ENCODE assay signal across 8 mouse cellular contexts in genomic region chrX:158921838-158922450, GRCm38 (mm10).
DNase-seq lines count a peak whose midpoint lies in the region; ATAC-seq and TF ChIP-seq lines count a peak whose summit lies in the region.

No protein-coding gene starts in this region.

- intact Hi-C loops in left cerebral cortex, adult 2 months (cut with DNase I), result loop anchor here (1.0 to 10.0 kb wide), 12 partner anchors 69 to 1437 kb away; partner anchors contain the start of gene Cnksr2

- ATAC-seq in forebrain, embryonic 16.5 days, result no peak
- ATAC-seq in hindbrain, embryonic 13.5 days (ENCODE audit: low FRiP score), result no peak
- ATAC-seq in monocyte, adult 5-6 weeks (replicated peaks; ENCODE audit: insufficient number of reproducible peaks, low FRiP score, low TSS enrichment, poor library complexity, severe bottlenecking), result no peak

- H3K36me3 ChIP-seq in forebrain, embryonic 16.5 days (ENCODE audit: control insufficient read depth, insufficient read depth), result no peaks in the 10 kb centered on the region
- no peaks in the 10 kb centered on the region for H3K36me3 ChIP-seq in hindbrain, embryonic 13.5 days

- H3K4me2 ChIP-seq in forebrain, embryonic 16.5 days (ENCODE audit: low read length), result peak overlapping the region; percentile 24; the same call in 1 of the 2 replicates
- H3K4me2 ChIP-seq in hindbrain, embryonic 13.5 days, result peak overlapping the region; percentile 15

- no peak overlapping the region for H3K9ac ChIP-seq in forebrain, embryonic 16.5 days (replicated peaks; ENCODE audit: low read depth, low read length)
- no peak overlapping the region for H3K9ac ChIP-seq in hindbrain, embryonic 13.5 days

- peaks cover 6% of the 10 kb centered on the region for H3K4me1 ChIP-seq in forebrain, embryonic 16.5 days (replicated peaks; ENCODE audit: control insufficient read depth, insufficient read depth, low read length)
- H3K4me1 ChIP-seq in hindbrain, embryonic 13.5 days (replicated peaks), result peaks cover 6% of the 10 kb centered on the region; the same call in 1 of the 2 replicates

- DNase-seq in ZHBTc4 (ENCODE audit: low read depth, low spot score), result peak; percentile 62
- DNase-seq in cerebellum, adult 11-12 months, result peak; percentile 71
- DNase-seq in left cerebral cortex, adult 2 months (ENCODE audit: extremely low spot score in 1 of 2, low spot score in 2 of 2), result peak; percentile 78 to 82
- DNase-seq in mesoderm, embryonic 11.5 days (ENCODE audit: low read depth, low spot score), result peak; percentile 72
- peak; percentile 47 for DNase-seq in skeletal muscle tissue, adult 2 months (ENCODE audit: low read depth, low spot score)

- no peak overlapping the region for H3K4me3 ChIP-seq in forebrain, embryonic 16.5 days (replicated peaks; ENCODE audit: low read length)
- no peak overlapping the region for H3K4me3 ChIP-seq in hindbrain, embryonic 13.5 days
- no peak overlapping the region for H3K4me3 ChIP-seq in left cerebral cortex, adult 2 months

- H3K27me3 ChIP-seq in forebrain, embryonic 16.5 days (replicated peaks; ENCODE audit: control insufficient read depth, insufficient read depth, low read length), result no peaks in the 10 kb centered on the region
- no peaks in the 10 kb centered on the region for H3K27me3 ChIP-seq in hindbrain, embryonic 13.5 days

- H3K27ac ChIP-seq in forebrain, embryonic 16.5 days (ENCODE audit: low read length), result no peak overlapping the region
- no peak overlapping the region for H3K27ac ChIP-seq in hindbrain, embryonic 13.5 days
- H3K27ac ChIP-seq in left cerebral cortex, adult 2 months, result peak overlapping the region; percentile 87

- no peaks in the 10 kb centered on the region for H3K9me3 ChIP-seq in forebrain, embryonic 16.5 days (ENCODE audit: control insufficient read depth, low read length)
- no peaks in the 10 kb centered on the region for H3K9me3 ChIP-seq in hindbrain, embryonic 13.5 days

- WGBS in forebrain, embryonic 16.5 days, result 23% methylated on average over 14 of the region's 14 CpGs
- WGBS in hindbrain, embryonic 13.5 days, result 25% methylated on average over 14 of the region's 14 CpGs

- TF ChIP-seq CTCF in left cerebral cortex, adult 2 months (IDR thresholded peaks at IDR 0.05), result peak; percentile 79
